Mouse (Mus musculus) brain, embryonic 14.5 days (tissue): ENCODE measurements around the gene Leng1.

ENCODE experiments used
- CTCF ChIP-seq: fragments of 200-500 bp; IDR thresholded peaks from 2 replicates; pipeline ENCODE4 v1.5.1; 2012; ENCODE audit warnings: inconsistent platforms, mild to moderate bottlenecking, moderate library complexity, borderline replicate concordance; ENCODE audit not compliant: insufficient read depth, insufficient read length; ENCODE audit errors: extremely low read depth
- POLR2A ChIP-seq: fragments of 200-500 bp; IDR thresholded peaks from 2 replicates; pipeline ENCODE4 v1.6.1; 2012; ENCODE audit warnings: mild to moderate bottlenecking, inconsistent platforms, borderline replicate concordance; ENCODE audit not compliant: poor library complexity, insufficient read depth, insufficient read length, severe bottlenecking; ENCODE audit errors: extremely low read depth

DNA sequence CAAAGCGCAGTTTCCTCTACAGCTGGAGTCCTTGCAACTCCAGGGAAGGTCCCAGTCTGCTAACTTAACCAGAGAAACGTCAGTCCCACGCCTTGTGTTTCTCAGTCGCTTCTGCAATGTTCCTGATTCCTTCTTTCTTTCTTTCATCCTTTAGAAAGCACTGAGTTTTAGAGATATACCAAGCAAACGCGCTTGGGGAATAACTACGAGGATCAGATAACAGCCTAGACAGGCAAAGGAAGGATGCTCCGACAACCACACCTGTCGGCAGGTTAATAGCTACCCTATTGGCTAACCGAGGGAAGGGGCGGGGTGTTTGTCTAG is 21.3 kb downstream of the Leng1 start:
- TF ChIP-seq CTCF = no peak
- no peak for TF ChIP-seq POLR2A
